ENCODE assay signal across 9 mouse cellular contexts in genomic region chr9:36973486-36974227, GRCm38 (mm10).
DNase-seq lines count a peak whose midpoint lies in the region; ATAC-seq and TF ChIP-seq lines count a peak whose summit lies in the region.
"Had no signal": no experiment of that assay in that cellular context is flagged by ENCODE, and none has a peak within 500 bp of the region (broad histone marks: within the 10 kb centered on the region; RNA-seq: fewer than 3 reads in every experiment).

No protein-coding gene starts in this region.

- H3K27ac ChIP-seq in forebrain, embryonic 11.5 days (ENCODE audit: low read depth, low read length): no peak overlapping the region
- H3K27ac ChIP-seq in forebrain, embryonic 13.5 days: no peak overlapping the region
- no peak overlapping the region for H3K27ac ChIP-seq in intestine, embryonic 15.5 days
- H3K27ac ChIP-seq: embryonic facial prominence, embryonic 15.5 days had no signal

- 59% methylated on average over 11 of the region's 11 CpGs for WGBS in forebrain, embryonic 11.5 days
- WGBS in forebrain, embryonic 13.5 days: 59% methylated on average over 11 of the region's 11 CpGs
- 59% methylated on average over 11 of the region's 11 CpGs for WGBS in lung, adult 2 months
- WGBS in intestine, embryonic 15.5 days: 47% methylated on average over 11 of the region's 11 CpGs

- TF ChIP-seq CTCF in lung, adult 2 months (IDR thresholded peaks at IDR 0.05; ENCODE audit: insufficient read depth, low read length): 0 out of 2 replicates have a peak, but pooled peaks have one; percentile 6

- DNase-seq in forebrain, embryonic 11.5 days (ENCODE audit: low spot score): peak; percentile 62
- DNase-seq in lung, adult 2 months: no peak
- DNase-seq in lung, postnatal 25 days (ENCODE audit: low spot score): no peak
- DNase-seq in cerebellum, adult 9-11 months: peak; percentile 75
- DNase-seq in layer of hippocampus, adult 9-10 months (ENCODE audit: low spot score): peak; percentile 46
- no peak for DNase-seq in urinary bladder, postnatal 25 days (ENCODE audit: low spot score)

- H3K9ac ChIP-seq in forebrain, embryonic 11.5 days (ENCODE audit: low read length): no peak overlapping the region
- H3K9ac ChIP-seq in forebrain, embryonic 13.5 days: no peak overlapping the region
- H3K9ac ChIP-seq in intestine, embryonic 15.5 days: no peak overlapping the region
- H3K9ac ChIP-seq: embryonic facial prominence, embryonic 15.5 days had no signal

- no peak overlapping the region for H3K4me3 ChIP-seq in forebrain, embryonic 11.5 days (ENCODE audit: low read depth, low read length)
- no peak overlapping the region for H3K4me3 ChIP-seq in forebrain, embryonic 13.5 days
- H3K4me3 ChIP-seq in lung, adult 2 months (replicated peaks; ENCODE audit: extremely low read depth, low read depth, low read length): no peak overlapping the region
- H3K4me3 ChIP-seq in intestine, embryonic 15.5 days (replicated peaks): no peak overlapping the region
- H3K4me3 ChIP-seq: embryonic facial prominence, embryonic 15.5 days had no signal

- H3K4me1 ChIP-seq in forebrain, embryonic 11.5 days (replicated peaks; ENCODE audit: control insufficient read depth, insufficient read depth, low read length): peaks cover 13% of the 10 kb centered on the region
- H3K4me1 ChIP-seq in forebrain, embryonic 13.5 days: peaks cover 30% of the 10 kb centered on the region
- no peaks in the 10 kb centered on the region for H3K4me1 ChIP-seq in lung, adult 2 months (ENCODE audit: control insufficient read depth, insufficient read depth, low read length)
- H3K4me1 ChIP-seq in intestine, embryonic 15.5 days (replicated peaks): peaks cover 26% of the 10 kb centered on the region

- H3K9me3 ChIP-seq in forebrain, embryonic 11.5 days (ENCODE audit: control insufficient read depth, low read length): no peaks in the 10 kb centered on the region
- H3K9me3 ChIP-seq in forebrain, embryonic 13.5 days (replicated peaks): no peaks in the 10 kb centered on the region
- no peaks in the 10 kb centered on the region for H3K9me3 ChIP-seq in intestine, embryonic 15.5 days
- H3K9me3 ChIP-seq: embryonic facial prominence, embryonic 15.5 days had no signal

- no peak for TF ChIP-seq POLR2A in lung, adult 2 months (IDR thresholded peaks at IDR 0.05; ENCODE audit: borderline replicate concordance, extremely low read depth, low read depth, low read length)

- no peak overlapping the region for H3K4me2 ChIP-seq in forebrain, embryonic 11.5 days (ENCODE audit: low read depth, low read length, severe bottlenecking)
- H3K4me2 ChIP-seq in forebrain, embryonic 13.5 days: no peak overlapping the region
- H3K4me2 ChIP-seq in intestine, embryonic 15.5 days (replicated peaks): no peak overlapping the region
- H3K4me2 ChIP-seq: embryonic facial prominence, embryonic 15.5 days had no signal

- no peak for ATAC-seq in forebrain, embryonic 11.5 days (replicated peaks; ENCODE audit: low FRiP score)
- no peak for ATAC-seq in forebrain, embryonic 13.5 days
- ATAC-seq in intestine, embryonic 15.5 days: no peak

- H3K36me3 ChIP-seq in forebrain, embryonic 11.5 days (ENCODE audit: control insufficient read depth, insufficient read depth, low read length): no peaks in the 10 kb centered on the region
- no peaks in the 10 kb centered on the region for H3K36me3 ChIP-seq in forebrain, embryonic 13.5 days (ENCODE audit: poor library complexity, severe bottlenecking)
- H3K36me3 ChIP-seq in intestine, embryonic 15.5 days: no peaks in the 10 kb centered on the region
- H3K36me3 ChIP-seq: embryonic facial prominence, embryonic 15.5 days had no signal

- H3K27me3 ChIP-seq in forebrain, embryonic 11.5 days (ENCODE audit: control insufficient read depth, insufficient read depth, low read length): no peaks in the 10 kb centered on the region
- H3K27me3 ChIP-seq in forebrain, embryonic 13.5 days: no peaks in the 10 kb centered on the region
- H3K27me3 ChIP-seq in intestine, embryonic 15.5 days (replicated peaks): no peaks in the 10 kb centered on the region
- H3K27me3 ChIP-seq: embryonic facial prominence, embryonic 15.5 days had no signal

Comparison
In these comparisons a context has a peak if more than half of its experiments do, and no peak if none do; other contexts are left out.
1. DNase-seq: peak in forebrain, embryonic 11.5 days (single experiment), cerebellum, adult 9-11 months (single experiment) and layer of hippocampus, adult 9-10 months (single experiment); none in lung, adult 2 months (single experiment), lung, postnatal 25 days (single experiment) and urinary bladder, postnatal 25 days (single experiment).